Mouse (Mus musculus) heart, postnatal 0 days (tissue): ENCODE measurements around the gene Ndufv3. TPM values are rescaled to one million over a fixed set of nuclear protein-coding genes. Genes with fewer than 3 reads are reported as not detected.

Experiments used
- ATAC-seq: fragments of 200-750 bp; cut with Nextera tagmentation; 2 replicates; pipeline ENCODE4 v1.8.0; 2017; ENCODE audit warnings: low read depth, moderate number of reproducible peaks, moderate library complexity; ENCODE audit not compliant: insufficient read depth
- DNase-seq: peaks from one replicate; pipeline ENCODE4 v3.0.0-alpha.2; 2016; ENCODE audit warnings: low spot score
- H3K27ac ChIP-seq: fragments of 300-500 bp; sonication (generic); 2 replicates; pipeline ENCODE4 v1.5.1; 2014; ENCODE audit warnings: low read depth, mild to moderate bottlenecking
- H3K27me3 ChIP-seq: fragments of 300-500 bp; sonication (generic); 2 replicates; pipeline ENCODE4 v1.6.1; 2014; ENCODE audit warnings: low read length, mixed read lengths; ENCODE audit not compliant: control insufficient read depth, insufficient read depth
- H3K36me3 ChIP-seq: fragments of 300-500 bp; sonication (generic); replicated peaks from 2 replicates; pipeline ENCODE4 v1.6.1; 2014; ENCODE audit warnings: low read length, mixed read lengths; ENCODE audit not compliant: control insufficient read depth, insufficient read depth
- H3K4me1 ChIP-seq: fragments of 300-500 bp; sonication (generic); 2 replicates; pipeline ENCODE4 v1.6.1; 2014; ENCODE audit warnings: antibody characterized with exemption; ENCODE audit not compliant: control insufficient read depth, insufficient read depth
- H3K4me2 ChIP-seq: fragments of 300-500 bp; sonication (generic); 2 replicates; pipeline ENCODE4 v1.6.1; 2014; ENCODE audit warnings: low read depth, mild to moderate bottlenecking, low read length, moderate library complexity
- H3K4me3 ChIP-seq: fragments of 300-500 bp; sonication (generic); 2 replicates; pipeline ENCODE4 v1.5.1; 2014; ENCODE audit warnings: low read depth, low read length
- H3K9ac ChIP-seq: fragments of 300-500 bp; sonication (generic); replicated peaks from 2 replicates; pipeline ENCODE4 v1.6.1; 2014; ENCODE audit warnings: low read depth, low read length, mixed read lengths
- H3K9me3 ChIP-seq: fragments of 300-500 bp; sonication (generic); replicated peaks from 2 replicates; pipeline ENCODE4 v1.6.1; 2016; ENCODE audit warnings: low read length; ENCODE audit not compliant: control insufficient read depth
- CTCF ChIP-seq: IDR thresholded peaks from 2 replicates; pipeline ENCODE4 v1.5.1; 2016; ENCODE audit warnings: antibody characterized with exemption, control low read depth, low read depth
- EP300 ChIP-seq: IDR thresholded peaks from 2 replicates; pipeline ENCODE4 v1.6.1; 2016; ENCODE audit warnings: antibody characterized with exemption, low read depth
- WGBS: fragments of 180-500 bp; shearing (Covaris S2); extraction: QIAGEN DNeasy Blood & Tissue Kit; methylation state at CpG from one replicate; pipeline ENCODE4 v1.1.7; 2014; 5-methylcytosine and 5-hydroxymethylcytosine counted together
- polyA plus RNA-seq: library from polyadenylated mRNA; unstranded; fragments of >200 nt; fragmentation: Nextera tagmentation; extraction: Ambion mirVana; gene quantifications from 2 replicates; pipeline ENCODE4 v1.2.1, GENCODE M21; 2015
- total RNA-seq: library from RNA; depleted of rRNA; stranded (reverse); fragments of >200 nt; gene quantifications from 2 replicates; pipeline ENCODE4 v1.2.3, GENCODE M21; 2014; ENCODE audit warnings: low replicate concordance; rRNA removed

Ndufv3 gene
- total RNA-seq (592 and 689 TPM in 2 replicates), polyA plus RNA-seq (1,214 and 1,242 TPM in 2 replicates)

GRCm38 (mm10) chr17:31519946-31520838 lies at the start of gene Ndufv3, which contains the start of gene Wdr4:
Gene Ndufv3 (plus strand): TSS chr17:31520115.
Gene Wdr4 (minus strand): TSS chr17:31519980.
- ATAC-seq (peak; percentile 98), DNase-seq (peak; percentile 100)
- Histone ChIP-seq H3K27ac (peak within 1 kb of the TSS; percentile 89), H3K4me3 (peak within 1 kb of the TSS; percentile 80), H3K4me2 (peak within 1 kb of the TSS; percentile 73), H3K9ac (peak within 1 kb of the TSS; percentile 72), H3K9me3 (no peaks in the 10 kb centered on the region), H3K36me3 (peaks cover 24% of the 10 kb centered on the region), H3K4me1 (peaks cover 18% of the 10 kb centered on the region), H3K27me3 (no peaks in the 10 kb centered on the region)
- under 1% methylated on average over 45 of the region's 45 CpGs for WGBS
- TF ChIP-seq EP300 (no peak), CTCF (no peak)

GRCm38 (mm10) chr17:31470766-31471418 lies 49.0 kb upstream of the Ndufv3 start:
- DNase-seq (no peak), ATAC-seq (no peak)
- H3K9ac ChIP-seq, result no peak overlapping the region
- 81% methylated on average over 5 of the region's 5 CpGs for WGBS
- H3K4me2 ChIP-seq, result no peak overlapping the region
- H3K4me1 ChIP-seq, result no peaks in the 10 kb centered on the region
- H3K27me3 ChIP-seq, result no peaks in the 10 kb centered on the region
- H3K36me3 ChIP-seq, result no peaks in the 10 kb centered on the region
- H3K27ac ChIP-seq, result no peak overlapping the region
- H3K9me3 ChIP-seq, result no peaks in the 10 kb centered on the region
- no peak overlapping the region for H3K4me3 ChIP-seq
- TF ChIP-seq CTCF, result no peak

- H3K9me3 ChIP-seq, result no peaks in the 10 kb centered on the region
- H3K36me3 ChIP-seq, result no peaks in the 10 kb centered on the region
- no peak overlapping the region for H3K9ac ChIP-seq
- no peak for ATAC-seq
- no peaks in the 10 kb centered on the region for H3K27me3 ChIP-seq
- TF ChIP-seq CTCF (no peak), EP300 (no peak)
- H3K4me1 ChIP-seq, result no peaks in the 10 kb centered on the region
- no peak for DNase-seq
- no peak overlapping the region for H3K27ac ChIP-seq
- H3K4me3 ChIP-seq, result no peak overlapping the region
- no peak overlapping the region for H3K4me2 ChIP-seq
- WGBS, result 79% methylated on average over 6 of the region's 6 CpGs
Observed at GRCm38 (mm10) chr17:31474388-31474787, 45.5 kb upstream of the Ndufv3 start.

DNA sequence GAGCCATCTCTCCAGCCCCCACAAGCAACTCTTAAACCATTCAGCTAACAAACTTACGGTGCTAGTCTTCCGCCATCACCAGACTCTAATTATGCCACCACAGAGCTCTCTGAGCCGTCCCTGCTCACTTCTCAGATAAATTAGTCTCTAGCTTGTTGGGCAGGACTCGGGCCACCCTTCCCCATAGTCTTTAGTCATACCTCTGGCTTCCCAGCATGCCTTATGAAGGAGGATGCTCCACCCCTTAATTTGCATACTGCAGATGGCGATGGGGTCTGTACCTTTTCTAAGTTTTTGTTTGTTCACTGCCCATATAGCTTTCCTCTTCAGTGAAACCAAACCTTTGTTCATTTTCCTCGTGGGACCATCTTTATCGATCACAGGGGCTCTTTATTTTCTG lies 41.3 kb upstream of the Ndufv3 start:
- Histone ChIP-seq H3K4me3 (no peak overlapping the region), H3K4me1 (no peaks in the 10 kb centered on the region), H3K9ac (no peak overlapping the region), H3K27ac (no peak overlapping the region), H3K36me3 (no peaks in the 10 kb centered on the region), H3K9me3 (no peaks in the 10 kb centered on the region), H3K27me3 (no peaks in the 10 kb centered on the region), H3K4me2 (no peak overlapping the region)
- 76% methylated on average over 7 of the region's 7 CpGs for WGBS
- no peak for ATAC-seq
- TF ChIP-seq EP300 (no peak), CTCF (no peak)
- DNase-seq, result no peak

DNA sequence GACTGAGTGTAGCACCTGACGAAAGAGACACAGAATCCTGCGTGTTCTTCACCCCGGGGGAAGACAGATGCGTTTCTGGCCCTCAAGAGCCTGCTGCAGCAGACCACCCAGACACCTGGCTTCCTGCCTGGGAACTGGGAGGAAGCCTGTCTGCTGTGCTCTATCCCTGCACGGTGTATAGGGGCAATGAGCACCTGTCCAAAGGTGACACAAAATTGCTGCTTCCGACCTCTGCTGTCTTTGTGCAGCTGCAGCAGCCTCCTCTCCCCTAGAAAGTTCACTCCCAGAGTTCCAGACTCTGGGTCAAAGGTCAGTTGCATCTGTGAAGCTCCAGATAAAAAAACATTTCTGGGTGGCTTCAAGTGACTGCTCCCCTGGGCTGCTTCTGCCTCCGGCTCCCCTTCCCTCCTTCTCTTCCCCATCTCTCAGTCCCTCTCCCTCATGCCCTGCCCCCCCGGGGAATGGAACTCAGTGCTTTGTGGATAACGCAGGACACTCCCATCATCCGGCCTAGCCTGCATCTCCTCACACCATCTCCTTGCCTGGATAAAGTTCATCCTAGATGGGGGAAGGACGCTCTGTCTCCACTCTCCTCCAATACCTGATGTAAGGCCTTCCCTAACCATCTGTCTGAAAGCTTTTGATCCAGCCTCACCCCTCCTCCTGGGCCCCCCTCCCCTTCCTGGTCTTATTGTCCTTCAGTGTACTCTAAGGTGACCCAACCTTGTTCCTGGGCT lies 40.6 kb upstream of the Ndufv3 start:
- H3K27ac ChIP-seq, result no peak overlapping the region
- no peaks in the 10 kb centered on the region for H3K36me3 ChIP-seq
- H3K27me3 ChIP-seq, result no peaks in the 10 kb centered on the region
- DNase-seq (no peak), ATAC-seq (no peak)
- H3K9me3 ChIP-seq, result no peaks in the 10 kb centered on the region
- H3K4me1 ChIP-seq, result no peaks in the 10 kb centered on the region
- H3K4me3 ChIP-seq, result no peak overlapping the region
- H3K9ac ChIP-seq, result no peak overlapping the region
- no peak for TF ChIP-seq CTCF
- TF ChIP-seq EP300, result no peak
- whole genome bisulfite sequencing, result 50% methylated on average over 11 of the region's 11 CpGs
- H3K4me2 ChIP-seq, result no peak overlapping the region
